Mouse (Mus musculus) neural tube, embryonic 12.5 days (tissue): ENCODE data around the gene Gm5152. TPM values are rescaled to one million over a fixed set of nuclear protein-coding genes. Genes with fewer than 3 reads are reported as not detected.
"Not testable (repeated sequence)": the region's sequence is repeated elsewhere in the genome, so short reads cannot be mapped to it uniquely, and the experiment has no call there.

Experiments used
- ATAC-seq: fragments of 200-750 bp; cut with Nextera tagmentation; 2 replicates; pipeline ENCODE4 v1.8.0; 2017; ENCODE audit warnings: low read depth, mild to moderate bottlenecking, moderate TSS enrichment, moderate library complexity; ENCODE audit not compliant: low FRiP score
- H3K27ac ChIP-seq: fragments of 300-500 bp; sonication (generic); 2 replicates; pipeline ENCODE4 v1.5.1; 2016
- H3K27me3 ChIP-seq: fragments of 300-500 bp; sonication (generic); replicated peaks from 2 replicates; pipeline ENCODE4 v1.6.1; 2016; ENCODE audit warnings: mild to moderate bottlenecking
- H3K36me3 ChIP-seq: fragments of 300-500 bp; sonication (generic); 2 replicates; pipeline ENCODE4 v1.6.1; 2016; ENCODE audit warnings: mild to moderate bottlenecking
- H3K4me1 ChIP-seq: fragments of 300-500 bp; sonication (generic); 2 replicates; pipeline ENCODE4 v1.6.1; 2016
- H3K4me2 ChIP-seq: fragments of 300-500 bp; sonication (generic); replicated peaks from 2 replicates; pipeline ENCODE4 v1.6.1; 2016; ENCODE audit warnings: mild to moderate bottlenecking
- H3K4me3 ChIP-seq: fragments of 300-500 bp; sonication (generic); 2 replicates; pipeline ENCODE4 v1.5.1; 2016
- H3K9ac ChIP-seq: fragments of 300-500 bp; sonication (generic); 2 replicates; pipeline ENCODE4 v1.6.1; 2016; ENCODE audit warnings: mild to moderate bottlenecking
- H3K9me3 ChIP-seq: fragments of 300-500 bp; sonication (generic); 2 replicates; pipeline ENCODE4 v1.6.1; 2016; ENCODE audit warnings: mild to moderate bottlenecking
- WGBS: fragments of 180-500 bp; shearing (Covaris S2); methylation state at CpG from one replicate; pipeline ENCODE4 v1.1.7; 2016; 5-methylcytosine and 5-hydroxymethylcytosine counted together
- polyA plus RNA-seq: library from polyadenylated mRNA; unstranded; fragments of >200 nt; fragmentation: Nextera tagmentation; extraction: Ambion mirVana; gene quantifications from 2 replicates; pipeline ENCODE4 v1.2.1, GENCODE M21; 2016

Gm5152 gene
- not detected in 2 replicates for polyA plus RNA-seq

DNA sequence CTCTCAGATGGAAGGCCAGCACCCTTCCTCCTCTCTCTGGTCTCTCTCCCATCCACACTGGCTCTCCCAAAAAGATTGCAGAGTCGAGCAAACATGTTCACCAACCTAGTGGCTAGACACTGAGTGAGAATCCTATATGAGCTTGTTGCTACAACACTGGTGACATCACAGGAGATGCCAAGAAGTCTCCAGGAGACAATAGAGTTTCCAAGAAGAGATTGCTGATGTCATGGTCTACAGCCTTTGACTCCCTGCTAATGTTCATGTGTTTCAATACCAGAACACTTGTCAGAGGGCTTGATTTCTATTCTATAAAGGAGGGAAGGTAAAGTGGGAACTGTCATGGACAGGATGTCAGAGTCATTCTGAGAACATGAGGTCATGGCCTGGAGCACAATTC lies at the start of gene Gm5152:
Gene Gm5152 (minus strand): TSS at position 101 of the 400 bp plus-strand sequence.
- not testable (repeated sequence) for H3K36me3 ChIP-seq, H3K4me3 ChIP-seq, H3K27me3 ChIP-seq, H3K27ac ChIP-seq, H3K4me2 ChIP-seq, H3K4me1 ChIP-seq, ATAC-seq, H3K9me3 ChIP-seq, H3K9ac ChIP-seq
- no CpG with 5 or more reads among the region's 1 CpGs for WGBS

DNA sequence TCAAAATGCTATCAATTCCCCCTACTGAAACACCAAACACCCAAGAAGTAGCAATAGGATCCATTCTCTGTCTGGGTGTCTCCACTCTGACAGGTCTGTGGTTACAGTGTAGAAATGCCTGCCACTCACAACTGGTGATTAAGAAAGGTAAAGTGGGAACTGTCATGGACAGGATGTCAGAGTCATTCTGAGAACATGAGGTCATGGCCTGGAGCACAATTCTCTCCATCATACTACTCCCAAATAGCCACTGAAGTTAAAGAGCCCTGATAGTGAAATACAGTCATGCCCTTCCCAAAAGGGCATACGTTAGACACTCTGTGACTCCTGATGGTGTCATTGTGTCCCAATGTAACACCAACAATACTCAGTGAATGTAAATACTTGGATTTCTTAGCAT lies 8.4 kb upstream of the Gm5152 start:
- H3K4me1 ChIP-seq, H3K4me2 ChIP-seq, H3K27ac ChIP-seq, H3K9me3 ChIP-seq, ATAC-seq, H3K36me3 ChIP-seq, H3K9ac ChIP-seq, H3K27me3 ChIP-seq, H3K4me3 ChIP-seq: not testable (repeated sequence)
- WGBS = 88% methylated on average over 1 of the region's 1 CpGs

DNA sequence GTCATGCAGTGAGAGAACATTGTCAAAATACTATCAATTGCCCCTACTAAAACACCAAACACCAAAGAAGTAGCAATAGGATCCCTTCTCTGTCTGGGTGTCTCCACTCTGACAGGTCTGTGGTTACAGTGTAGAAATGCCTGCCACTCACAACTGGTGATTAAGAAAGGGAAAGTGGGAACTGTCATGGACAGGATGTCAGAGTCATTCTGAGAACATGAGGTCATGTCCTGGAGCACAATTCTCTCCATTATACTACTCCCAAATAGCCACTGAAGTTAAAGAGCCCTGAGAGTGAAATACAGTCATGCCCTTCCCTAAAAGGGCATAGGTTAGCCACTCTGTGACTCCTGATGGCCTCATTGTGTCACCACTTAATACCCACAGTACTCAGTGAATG lies 556 bp downstream of the Gm5152 start:
- not testable (repeated sequence) for ATAC-seq, H3K4me1 ChIP-seq, H3K36me3 ChIP-seq, H3K4me2 ChIP-seq, H3K27me3 ChIP-seq, H3K4me3 ChIP-seq, H3K9ac ChIP-seq, H3K27ac ChIP-seq, H3K9me3 ChIP-seq

DNA sequence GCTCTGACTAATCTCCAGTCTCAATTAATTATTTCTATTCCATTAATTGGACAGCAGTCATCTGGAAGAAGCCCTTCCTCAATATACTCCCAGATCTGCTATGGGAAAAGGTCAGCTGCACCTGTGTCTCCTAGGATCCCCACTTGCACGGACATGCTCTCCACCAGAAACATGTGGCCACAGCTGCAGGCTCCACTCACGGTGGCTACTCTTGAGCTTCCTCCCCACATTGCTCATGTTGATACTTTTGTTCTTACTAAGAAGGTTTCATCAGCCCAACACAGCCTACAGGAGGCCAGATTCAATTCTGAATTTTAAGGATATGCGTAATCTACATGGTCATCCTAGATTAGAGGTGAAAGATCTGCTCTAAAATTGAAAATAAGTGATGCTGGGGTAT lies 5.9 kb downstream of the Gm5152 start:
- H3K4me1 ChIP-seq, H3K27ac ChIP-seq, H3K27me3 ChIP-seq, H3K9ac ChIP-seq, H3K4me3 ChIP-seq, H3K36me3 ChIP-seq, H3K9me3 ChIP-seq, H3K4me2 ChIP-seq, ATAC-seq: not testable (repeated sequence)
- whole genome bisulfite sequencing = 94% methylated on average over 3 of the region's 3 CpGs

DNA sequence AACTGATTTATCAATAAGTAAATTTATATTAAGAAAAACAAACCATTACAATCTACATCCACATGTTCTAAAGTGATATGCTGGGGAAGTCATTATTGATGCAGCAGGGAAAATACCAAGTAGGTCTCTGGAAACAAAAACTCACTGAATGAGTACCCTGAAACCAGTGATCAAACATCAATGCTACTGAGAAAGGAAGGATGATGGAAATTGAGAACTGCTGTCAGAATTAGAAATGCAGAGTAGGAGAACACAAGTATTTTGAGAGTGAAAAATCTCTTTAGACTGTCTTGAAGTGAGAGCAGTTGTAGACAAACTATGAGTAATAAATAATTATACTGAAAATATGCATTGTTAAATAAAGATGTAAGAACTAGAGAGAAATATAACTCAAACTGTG lies 26.0 kb downstream of the Gm5152 start:
- Histone ChIP-seq H3K27me3 (no peaks in the 10 kb centered on the region), H3K9ac (no peak overlapping the region), H3K9me3 (no peaks in the 10 kb centered on the region), H3K27ac (no peak overlapping the region), H3K4me2 (no peak overlapping the region), H3K4me3 (no peak overlapping the region), H3K4me1 (no peaks in the 10 kb centered on the region), H3K36me3 (no peaks in the 10 kb centered on the region)
- no peak for ATAC-seq

DNA sequence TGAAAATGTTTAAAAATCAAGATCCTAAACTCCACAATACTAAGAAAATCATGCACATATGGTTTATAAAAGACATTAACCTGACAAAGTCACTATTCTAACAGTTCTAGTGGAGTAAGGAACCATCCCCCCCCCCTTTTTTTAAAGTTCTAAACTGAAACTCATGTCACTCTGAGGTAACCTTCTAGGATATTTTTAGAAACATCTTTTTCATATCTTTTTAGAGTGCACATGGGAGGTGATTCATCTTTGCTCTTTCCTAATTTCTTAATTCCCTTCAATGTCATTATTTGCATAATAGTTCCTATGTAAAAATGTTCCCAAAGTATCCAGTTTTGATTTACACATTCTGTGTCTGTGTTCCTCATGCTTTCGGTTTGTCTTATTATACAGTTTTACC lies 43.3 kb downstream of the Gm5152 start:
- no peak overlapping the region for H3K4me2 ChIP-seq
- no peaks in the 10 kb centered on the region for H3K36me3 ChIP-seq
- no peak overlapping the region for H3K4me3 ChIP-seq
- ATAC-seq = no peak
- no peak overlapping the region for H3K9ac ChIP-seq
- no peaks in the 10 kb centered on the region for H3K4me1 ChIP-seq
- no peak overlapping the region for H3K27ac ChIP-seq
- no peaks in the 10 kb centered on the region for H3K27me3 ChIP-seq
- 87% methylated on average over 1 of the region's 1 CpGs for WGBS
- H3K9me3 ChIP-seq = no peaks in the 10 kb centered on the region

DNA sequence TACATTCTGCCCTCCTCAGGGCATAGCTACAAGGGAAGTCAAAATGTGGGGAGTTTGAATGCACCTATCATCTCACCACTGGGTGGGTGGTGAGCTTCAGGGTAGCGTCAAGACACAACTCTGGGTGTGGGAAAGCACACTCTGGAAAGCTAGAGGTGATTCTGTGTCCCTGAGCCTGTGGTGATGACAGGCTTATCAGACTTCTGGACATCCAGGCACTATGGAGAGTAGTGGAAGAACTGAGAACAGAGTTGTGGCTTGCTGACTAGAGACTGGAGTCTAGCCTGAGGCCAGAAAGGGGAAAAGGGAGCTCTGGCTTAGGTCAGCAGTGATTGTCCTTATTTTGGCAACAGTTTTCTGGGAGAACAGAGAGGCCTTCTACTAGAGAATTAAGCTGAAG lies 49.4 kb downstream of the Gm5152 start:
- no peak overlapping the region for H3K9ac ChIP-seq
- H3K4me1 ChIP-seq = no peaks in the 10 kb centered on the region
- no peak overlapping the region for H3K4me3 ChIP-seq
- H3K27ac ChIP-seq = no peak overlapping the region
- H3K36me3 ChIP-seq = no peaks in the 10 kb centered on the region
- no peaks in the 10 kb centered on the region for H3K9me3 ChIP-seq
- H3K4me2 ChIP-seq = no peak overlapping the region
- ATAC-seq = no peak
- 69% methylated on average over 1 of the region's 1 CpGs for WGBS
- no peaks in the 10 kb centered on the region for H3K27me3 ChIP-seq
